Mouse (Mus musculus): Measurements from ENCODE around the gene Epsti1. TPM values are rescaled to one million over a fixed set of nuclear protein-coding genes. Genes with fewer than 3 reads are reported as not detected.

Epsti1 gene
- polyA plus RNA-seq, 1 experiment = 0.71 TPM

DNA sequence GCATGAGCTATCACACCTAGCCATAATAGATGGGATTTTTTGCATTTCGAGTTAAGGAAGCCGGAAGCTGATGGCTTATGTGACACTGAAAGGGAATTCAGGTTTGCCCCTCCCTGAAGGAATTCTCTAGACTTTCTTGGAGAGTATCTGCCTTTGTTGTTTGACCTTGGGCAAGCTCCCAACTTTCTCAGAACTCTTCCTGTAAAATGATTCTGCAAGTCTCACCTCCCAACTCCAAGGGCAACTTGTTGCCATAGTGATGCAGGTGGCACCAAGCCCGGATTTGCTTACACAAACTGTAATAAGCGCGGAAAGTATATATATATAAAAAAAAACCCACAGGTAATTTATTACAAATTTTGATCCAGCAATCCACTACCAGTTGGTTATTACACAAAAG lies 29.2 kb downstream of the Epsti1 start:
- no peak overlapping the region for H3K27ac ChIP-seq (ENCODE audit: insufficient read depth, low read length)
- TF ChIP-seq POLR2A (IDR thresholded peaks at IDR 0.05; ENCODE audit: extremely low read depth, insufficient read depth, low read length) = no peak
- TF ChIP-seq CTCF (IDR thresholded peaks at IDR 0.05; ENCODE audit: extremely low read depth, insufficient read depth, low read length) = no peak
- no peak overlapping the region for H3K4me3 ChIP-seq (ENCODE audit: insufficient read depth, low read length)
- no peaks in the 10 kb centered on the region for H3K4me1 ChIP-seq (ENCODE audit: control insufficient read depth, insufficient read depth, low read length)

DNA sequence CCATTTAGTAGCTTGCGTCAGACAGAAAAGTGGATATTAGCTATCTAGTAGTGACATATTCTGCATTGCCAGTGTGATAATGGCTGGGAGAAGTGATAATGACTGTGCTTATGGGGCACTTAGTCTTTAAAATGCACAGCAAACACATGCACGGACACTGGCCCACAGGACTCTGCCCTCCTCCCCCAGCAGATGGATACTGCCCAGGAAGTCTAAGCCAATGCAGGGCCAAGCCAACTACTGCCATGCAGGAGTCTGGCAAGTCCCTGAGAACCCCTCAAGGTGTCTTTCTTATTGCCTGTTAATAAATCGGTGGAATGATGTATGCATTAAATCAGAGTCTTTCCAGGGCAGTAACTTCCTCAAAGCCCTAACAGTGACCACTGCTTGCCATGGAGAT lies 30.4 kb downstream of the Epsti1 start:
- TF ChIP-seq POLR2A (IDR thresholded peaks at IDR 0.05; ENCODE audit: extremely low read depth, insufficient read depth, low read length) (no peak), CTCF (IDR thresholded peaks at IDR 0.05; ENCODE audit: extremely low read depth, insufficient read depth, low read length) (no peak)
- H3K4me3 ChIP-seq (ENCODE audit: insufficient read depth, low read length) = no peak overlapping the region
- H3K27ac ChIP-seq (ENCODE audit: insufficient read depth, low read length) = no peak overlapping the region
- H3K4me1 ChIP-seq (ENCODE audit: control insufficient read depth, insufficient read depth, low read length) = no peaks in the 10 kb centered on the region

- H3K27ac ChIP-seq (ENCODE audit: insufficient read depth, low read length) = no peak overlapping the region
- no peak overlapping the region for H3K4me3 ChIP-seq (ENCODE audit: insufficient read depth, low read length)
- TF ChIP-seq POLR2A (IDR thresholded peaks at IDR 0.05; ENCODE audit: extremely low read depth, insufficient read depth, low read length) (no peak), CTCF (IDR thresholded peaks at IDR 0.05; ENCODE audit: extremely low read depth, insufficient read depth, low read length) (0 out of 2 replicates have a peak, but pooled peaks have one; percentile 24)
- H3K4me1 ChIP-seq (ENCODE audit: control insufficient read depth, insufficient read depth, low read length) = peaks cover 2% of the 10 kb centered on the region; the same call in 1 of the 2 replicates
Observed at GRCm38 (mm10) chr14:77941105-77941504, 37.1 kb downstream of the Epsti1 start.

GRCm38 (mm10) chr14:77942235-77942634 lies 38.2 kb downstream of the Epsti1 start:
- Histone ChIP-seq H3K27ac (ENCODE audit: insufficient read depth, low read length) (no peak overlapping the region), H3K4me1 (ENCODE audit: control insufficient read depth, insufficient read depth, low read length) (peaks cover 2% of the 10 kb centered on the region; the same call in 1 of the 2 replicates), H3K4me3 (ENCODE audit: insufficient read depth, low read length) (no peak overlapping the region)
- TF ChIP-seq CTCF (IDR thresholded peaks at IDR 0.05; ENCODE audit: extremely low read depth, insufficient read depth, low read length) (no peak), POLR2A (IDR thresholded peaks at IDR 0.05; ENCODE audit: extremely low read depth, insufficient read depth, low read length) (no peak)

DNA sequence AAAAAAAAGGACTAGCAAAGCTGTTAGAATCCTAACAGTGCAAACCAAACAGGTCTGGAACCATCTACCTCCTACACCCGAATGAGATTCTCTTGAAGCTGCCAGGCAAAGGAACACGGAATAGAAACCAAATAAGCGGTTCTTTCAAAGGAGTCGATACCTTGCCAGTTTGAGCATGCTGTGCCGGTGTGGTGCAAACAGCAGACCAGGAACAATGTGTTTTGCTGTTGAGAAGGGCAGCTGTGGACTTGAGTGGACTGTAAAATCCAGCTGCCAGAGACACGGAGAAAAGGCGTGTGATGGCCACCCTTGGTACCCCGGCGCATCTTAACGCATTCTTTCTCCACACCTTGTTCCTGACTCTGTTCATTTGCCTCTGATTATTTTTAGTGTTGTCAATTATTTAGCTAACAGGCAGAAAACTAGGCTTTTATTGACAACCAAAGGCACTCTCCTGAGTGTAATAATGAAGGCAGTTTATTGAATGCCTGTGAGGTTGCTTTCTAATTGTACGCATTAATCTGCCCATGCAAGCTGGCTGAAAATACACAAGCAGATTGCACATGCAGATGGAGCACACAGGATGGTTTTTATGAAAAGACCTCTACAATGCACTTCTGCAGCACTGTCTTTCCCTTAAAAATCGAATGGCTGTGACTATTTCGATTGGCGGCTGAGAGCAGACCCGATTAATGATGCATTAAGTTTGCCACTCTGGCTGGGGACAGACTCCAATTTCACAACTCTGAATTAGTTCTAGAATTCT lies 38.9 kb downstream of the Epsti1 start:
- Histone ChIP-seq H3K4me1 (ENCODE audit: control insufficient read depth, insufficient read depth, low read length) (peaks cover 2% of the 10 kb centered on the region; the same call in 1 of the 2 replicates), H3K27ac (ENCODE audit: insufficient read depth, low read length) (no peak overlapping the region), H3K4me3 (ENCODE audit: insufficient read depth, low read length) (no peak overlapping the region; the same call in 1 of the 2 replicates)
- TF ChIP-seq CTCF (IDR thresholded peaks at IDR 0.05; ENCODE audit: extremely low read depth, insufficient read depth, low read length) (no peak), POLR2A (IDR thresholded peaks at IDR 0.05; ENCODE audit: extremely low read depth, insufficient read depth, low read length) (no peak)

- no peak overlapping the region for H3K4me3 ChIP-seq (ENCODE audit: insufficient read depth, low read length)
- H3K4me1 ChIP-seq (ENCODE audit: control insufficient read depth, insufficient read depth, low read length) = no peaks in the 10 kb centered on the region
- no peak for TF ChIP-seq CTCF (IDR thresholded peaks at IDR 0.05; ENCODE audit: extremely low read depth, insufficient read depth, low read length)
- TF ChIP-seq POLR2A (IDR thresholded peaks at IDR 0.05; ENCODE audit: extremely low read depth, insufficient read depth, low read length) = no peak
- H3K27ac ChIP-seq (ENCODE audit: insufficient read depth, low read length) = no peak overlapping the region
Observed at GRCm38 (mm10) chr14:77961741-77962140, 57.7 kb downstream of the Epsti1 start.

DNA sequence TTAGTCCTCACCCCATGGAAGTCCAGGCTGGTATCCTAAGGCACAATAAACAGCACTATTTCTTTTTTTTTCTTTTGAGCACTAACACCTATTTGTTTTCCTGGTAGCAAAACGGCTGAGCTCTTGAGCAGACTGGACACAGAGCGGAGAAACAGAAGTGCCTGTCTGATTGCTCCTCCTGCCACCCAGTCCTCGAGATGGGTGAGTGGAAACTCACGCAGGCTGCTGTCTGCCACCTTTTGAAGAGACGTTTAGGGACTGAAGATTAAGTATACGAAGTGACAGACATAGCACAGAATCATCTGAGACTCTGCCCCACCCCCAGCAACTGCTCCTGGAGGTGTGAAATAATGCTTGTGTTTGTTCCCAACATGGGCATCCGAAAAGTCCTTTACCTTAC lies 59.5 kb downstream of the Epsti1 start:
- TF ChIP-seq CTCF (IDR thresholded peaks at IDR 0.05; ENCODE audit: extremely low read depth, insufficient read depth, low read length) = no peak
- TF ChIP-seq POLR2A (IDR thresholded peaks at IDR 0.05; ENCODE audit: extremely low read depth, insufficient read depth, low read length) = no peak
- H3K4me3 ChIP-seq (ENCODE audit: insufficient read depth, low read length) = no peak overlapping the region

DNA sequence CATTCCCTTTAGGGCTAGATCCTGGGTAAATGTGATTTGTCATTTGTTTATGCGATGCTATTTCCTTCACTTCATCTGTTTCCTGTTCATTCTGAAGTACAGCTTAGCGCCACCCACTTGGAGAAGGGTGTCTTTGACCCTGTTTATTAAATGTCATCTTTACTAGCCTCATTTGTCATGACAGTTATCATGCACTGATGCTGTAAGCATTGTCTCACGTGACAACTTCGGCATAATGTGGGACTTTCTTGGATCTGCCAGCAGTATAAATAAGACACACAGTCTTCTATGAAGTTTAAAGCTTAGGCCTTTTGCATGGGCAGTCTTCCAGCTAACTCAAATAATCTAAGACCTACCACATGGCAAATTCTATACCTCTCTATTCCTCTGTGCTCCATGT lies 67.3 kb downstream of the Epsti1 start:
- TF ChIP-seq CTCF (IDR thresholded peaks at IDR 0.05; ENCODE audit: extremely low read depth, insufficient read depth, low read length) = no peak
- TF ChIP-seq POLR2A (IDR thresholded peaks at IDR 0.05; ENCODE audit: extremely low read depth, insufficient read depth, low read length) = no peak
- no peak overlapping the region for H3K27ac ChIP-seq (ENCODE audit: insufficient read depth, low read length)

More for the DNA sequence above, 59.5 kb downstream of the Epsti1 start:
- Histone ChIP-seq H3K4me1 (ENCODE audit: control insufficient read depth, insufficient read depth, low read length) (no peaks in the 10 kb centered on the region), H3K27ac (ENCODE audit: insufficient read depth, low read length) (no peak overlapping the region)

GRCm38 (mm10) chr14:77974221-77974620 lies 70.2 kb downstream of the Epsti1 start:
- Histone ChIP-seq H3K4me1 (ENCODE audit: control insufficient read depth, insufficient read depth, low read length) (peaks cover 2% of the 10 kb centered on the region), H3K4me3 (ENCODE audit: insufficient read depth, low read length) (no peak overlapping the region), H3K27ac (ENCODE audit: insufficient read depth, low read length) (no peak overlapping the region)
- no peak for TF ChIP-seq CTCF (IDR thresholded peaks at IDR 0.05; ENCODE audit: extremely low read depth, insufficient read depth, low read length)
- no peak for TF ChIP-seq POLR2A (IDR thresholded peaks at IDR 0.05; ENCODE audit: extremely low read depth, insufficient read depth, low read length)

More for the DNA sequence above, 67.3 kb downstream of the Epsti1 start:
- peaks cover 2% of the 10 kb centered on the region for H3K4me1 ChIP-seq (ENCODE audit: control insufficient read depth, insufficient read depth, low read length)
- no peak overlapping the region for H3K4me3 ChIP-seq (ENCODE audit: insufficient read depth, low read length)

GRCm38 (mm10) chr14:77975702-77976101 lies 71.7 kb downstream of the Epsti1 start:
- no peak overlapping the region for H3K27ac ChIP-seq (ENCODE audit: insufficient read depth, low read length)
- TF ChIP-seq CTCF (IDR thresholded peaks at IDR 0.05; ENCODE audit: extremely low read depth, insufficient read depth, low read length) = no peak
- peaks cover 2% of the 10 kb centered on the region for H3K4me1 ChIP-seq (ENCODE audit: control insufficient read depth, insufficient read depth, low read length)
- no peak overlapping the region for H3K4me3 ChIP-seq (ENCODE audit: insufficient read depth, low read length)
